Mouse (Mus musculus): Measurements from ENCODE around the gene Mymx. TPM values are rescaled to one million over a fixed set of nuclear protein-coding genes. Genes with fewer than 3 reads are reported as not detected.

Gene Mymx
- polyA plus RNA-seq, 2 experiments = 37.8 to 53.5 TPM

- no peaks in the 10 kb centered on the region for H3K9me3 ChIP-seq (ENCODE audit: control insufficient read depth, low read length)
- no peak overlapping the region for H3K4me2 ChIP-seq (replicated peaks; ENCODE audit: low read depth, low read length, severe bottlenecking)
- ATAC-seq (ENCODE audit: low FRiP score, low read depth) (no peak), DNase-seq (ENCODE audit: low spot score) (no peak)
- H3K4me1 ChIP-seq (ENCODE audit: control insufficient read depth, insufficient read depth, low read length) = peaks cover 10% of the 10 kb centered on the region
- H3K36me3 ChIP-seq (ENCODE audit: control insufficient read depth, insufficient read depth, low read length) = no peaks in the 10 kb centered on the region
- 81% methylated on average over 4 of the region's 4 CpGs for WGBS
- no peak overlapping the region for H3K4me3 ChIP-seq (replicated peaks; ENCODE audit: low read length)
- no peaks in the 10 kb centered on the region for H3K27me3 ChIP-seq (ENCODE audit: control insufficient read depth, insufficient read depth, low read length)
- no peak overlapping the region for H3K27ac ChIP-seq (replicated peaks; ENCODE audit: low read depth, low read length)
- no peak for TF ChIP-seq POLR2A (IDR thresholded peaks at IDR 0.05; ENCODE audit: borderline replicate concordance, extremely low read depth, insufficient read depth, insufficient read length)
- H3K9ac ChIP-seq (ENCODE audit: low read depth, low read length, severe bottlenecking) = no peak overlapping the region
These were observed 22.3 kb downstream of the Mymx start for GRCm38 (mm10) chr17:45579554-45579953.

GRCm38 (mm10) chr17:45578843-45579242, 23.1 kb downstream of the Mymx start:
- Histone ChIP-seq H3K27me3 (ENCODE audit: control insufficient read depth, insufficient read depth, low read length) (no peaks in the 10 kb centered on the region), H3K4me1 (ENCODE audit: control insufficient read depth, insufficient read depth, low read length) (peaks cover 9% of the 10 kb centered on the region), H3K9me3 (ENCODE audit: control insufficient read depth, low read length) (no peaks in the 10 kb centered on the region), H3K4me2 (replicated peaks; ENCODE audit: low read depth, low read length, severe bottlenecking) (no peak overlapping the region), H3K9ac (ENCODE audit: low read depth, low read length, severe bottlenecking) (no peak overlapping the region), H3K27ac (replicated peaks; ENCODE audit: low read depth, low read length) (no peak overlapping the region), H3K4me3 (replicated peaks; ENCODE audit: low read length) (no peak overlapping the region), H3K36me3 (ENCODE audit: control insufficient read depth, insufficient read depth, low read length) (no peaks in the 10 kb centered on the region)
- no peak for ATAC-seq (ENCODE audit: low FRiP score, low read depth)
- DNase-seq (ENCODE audit: low spot score) = no peak
- 79% methylated on average over 7 of the region's 7 CpGs for WGBS
- no peak for TF ChIP-seq POLR2A (IDR thresholded peaks at IDR 0.05; ENCODE audit: borderline replicate concordance, extremely low read depth, insufficient read depth, insufficient read length)

- DNase-seq (ENCODE audit: low spot score) (no peak), ATAC-seq (ENCODE audit: low FRiP score, low read depth) (no peak)
These were observed 23.7 kb downstream of the Mymx start for GRCm38 (mm10) chr17:45578242-45578641.

GRCm38 (mm10) chr17:45575123-45575897, 26.6 kb downstream of the Mymx start:
- Histone ChIP-seq H3K4me1 (ENCODE audit: control insufficient read depth, insufficient read depth, low read length) (peaks cover 10% of the 10 kb centered on the region), H3K4me2 (replicated peaks; ENCODE audit: low read depth, low read length, severe bottlenecking) (no peak overlapping the region), H3K36me3 (ENCODE audit: control insufficient read depth, insufficient read depth, low read length) (peaks cover 20% of the 10 kb centered on the region), H3K4me3 (replicated peaks; ENCODE audit: low read length) (no peak overlapping the region), H3K27me3 (ENCODE audit: control insufficient read depth, insufficient read depth, low read length) (no peaks in the 10 kb centered on the region), H3K9me3 (ENCODE audit: control insufficient read depth, low read length) (no peaks in the 10 kb centered on the region), H3K9ac (ENCODE audit: low read depth, low read length, severe bottlenecking) (no peak overlapping the region), H3K27ac (replicated peaks; ENCODE audit: low read depth, low read length) (no peak overlapping the region)
- ATAC-seq (ENCODE audit: low FRiP score, low read depth) = no peak
- WGBS = 88% methylated on average over 8 of the region's 8 CpGs
- TF ChIP-seq POLR2A (IDR thresholded peaks at IDR 0.05; ENCODE audit: borderline replicate concordance, extremely low read depth, insufficient read depth, insufficient read length) = no peak
- DNase-seq (ENCODE audit: low spot score) = no peak

More at GRCm38 (mm10) chr17:45578242-45578641, 23.7 kb downstream of the Mymx start:
- TF ChIP-seq POLR2A (IDR thresholded peaks at IDR 0.05; ENCODE audit: borderline replicate concordance, extremely low read depth, insufficient read depth, insufficient read length) = no peak
- no peaks in the 10 kb centered on the region for H3K36me3 ChIP-seq (ENCODE audit: control insufficient read depth, insufficient read depth, low read length)
- H3K4me1 ChIP-seq (ENCODE audit: control insufficient read depth, insufficient read depth, low read length) = peaks cover 9% of the 10 kb centered on the region
- H3K9me3 ChIP-seq (ENCODE audit: control insufficient read depth, low read length) = no peaks in the 10 kb centered on the region
- no peak overlapping the region for H3K4me3 ChIP-seq (replicated peaks; ENCODE audit: low read length)
- no peak overlapping the region for H3K27ac ChIP-seq (replicated peaks; ENCODE audit: low read depth, low read length)
- 61% methylated on average over 5 of the region's 5 CpGs for WGBS
- no peaks in the 10 kb centered on the region for H3K27me3 ChIP-seq (ENCODE audit: control insufficient read depth, insufficient read depth, low read length)
- no peak overlapping the region for H3K4me2 ChIP-seq (replicated peaks; ENCODE audit: low read depth, low read length, severe bottlenecking)
- no peak overlapping the region for H3K9ac ChIP-seq (ENCODE audit: low read depth, low read length, severe bottlenecking)

- peak; percentile 71 for DNase-seq (ENCODE audit: low spot score)
- TF ChIP-seq POLR2A (IDR thresholded peaks at IDR 0.05; ENCODE audit: borderline replicate concordance, extremely low read depth, insufficient read depth, insufficient read length) = 0 out of 2 replicates have a peak, but pooled peaks have one; percentile 59
- Histone ChIP-seq H3K9ac (ENCODE audit: low read depth, low read length, severe bottlenecking) (peak overlapping the region; percentile 98), H3K27ac (replicated peaks; ENCODE audit: low read depth, low read length) (peak overlapping the region; percentile 97), H3K4me3 (replicated peaks; ENCODE audit: low read length) (peak overlapping the region; percentile 96), H3K9me3 (ENCODE audit: control insufficient read depth, low read length) (no peaks in the 10 kb centered on the region), H3K36me3 (ENCODE audit: control insufficient read depth, insufficient read depth, low read length) (peaks cover 30% of the 10 kb centered on the region), H3K4me2 (replicated peaks; ENCODE audit: low read depth, low read length, severe bottlenecking) (peak overlapping the region; percentile 73), H3K4me1 (ENCODE audit: control insufficient read depth, insufficient read depth, low read length) (peaks cover 10% of the 10 kb centered on the region), H3K27me3 (ENCODE audit: control insufficient read depth, insufficient read depth, low read length) (no peaks in the 10 kb centered on the region)
- ATAC-seq (ENCODE audit: low FRiP score, low read depth) = peak; percentile 28; the same call in 1 of the 2 replicates
- WGBS = 4% methylated on average over 17 of the region's 17 CpGs
These were observed 27.7 kb downstream of the Mymx start for GRCm38 (mm10) chr17:45574129-45574761.
